Mouse (Mus musculus): ENCODE measurements around the gene Snx3.

Snx3 gene

DNA sequence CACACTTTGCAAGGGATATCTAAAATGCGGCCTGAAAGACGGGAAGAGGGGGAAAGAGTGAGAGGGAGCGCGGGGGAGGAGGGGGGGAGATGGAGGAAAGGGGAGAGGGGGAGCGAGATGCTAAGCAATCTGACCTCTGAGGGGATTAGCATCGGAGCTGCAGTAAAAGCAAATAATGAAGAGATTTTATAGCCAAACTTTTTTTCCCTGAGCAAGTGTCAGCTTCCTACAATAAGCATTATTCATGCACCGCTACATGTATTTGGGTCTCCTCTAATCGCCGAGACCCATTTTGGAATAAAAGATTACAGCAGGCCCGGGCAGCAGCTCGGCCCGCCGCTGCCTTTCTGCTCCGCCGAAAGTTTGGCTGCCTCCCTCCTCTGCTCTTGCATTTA, 76.4 kb downstream of the Snx3 start:
- in situ Hi-C loops (cut with MboI, MseI), result no loop called here

DNA sequence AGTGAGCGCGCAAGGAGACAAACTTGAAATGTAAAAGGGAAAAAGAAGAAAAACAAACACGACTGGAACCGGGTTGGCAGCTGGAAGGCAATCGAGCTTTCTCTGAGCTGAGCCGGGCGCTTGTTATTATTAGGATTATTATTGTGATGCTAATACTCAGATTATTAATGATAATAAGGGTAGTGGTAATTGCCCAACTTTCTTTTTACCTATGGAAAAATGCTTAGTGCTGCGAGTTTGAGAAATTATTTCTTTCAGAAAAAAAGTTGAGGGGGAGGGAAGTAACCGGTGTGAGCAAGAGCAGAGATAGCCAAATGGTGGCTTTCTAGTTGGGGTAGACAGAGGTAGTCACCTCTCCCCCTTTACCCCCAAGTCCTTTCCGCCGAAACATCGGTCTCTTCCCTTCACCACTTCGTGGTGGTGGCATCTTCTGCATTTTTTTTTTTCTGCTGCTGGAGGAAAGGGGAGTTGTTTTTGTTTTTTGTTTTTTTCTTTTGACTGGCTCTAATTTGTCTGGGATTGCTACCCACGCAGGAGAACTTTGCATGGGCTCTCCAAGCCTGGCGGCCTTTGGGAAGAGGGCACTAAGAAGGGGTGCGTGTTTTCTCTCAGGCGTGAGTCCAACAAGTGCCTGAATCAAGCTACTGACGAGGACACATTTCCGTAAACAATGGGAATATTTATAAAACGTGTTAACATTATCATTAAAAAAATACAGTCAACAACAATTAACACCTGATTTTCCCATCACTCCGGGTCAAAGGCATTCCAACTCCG, 77.1 kb downstream of the Snx3 start:
- in situ Hi-C loops (cut with MboI, MseI), result no loop called here

DNA sequence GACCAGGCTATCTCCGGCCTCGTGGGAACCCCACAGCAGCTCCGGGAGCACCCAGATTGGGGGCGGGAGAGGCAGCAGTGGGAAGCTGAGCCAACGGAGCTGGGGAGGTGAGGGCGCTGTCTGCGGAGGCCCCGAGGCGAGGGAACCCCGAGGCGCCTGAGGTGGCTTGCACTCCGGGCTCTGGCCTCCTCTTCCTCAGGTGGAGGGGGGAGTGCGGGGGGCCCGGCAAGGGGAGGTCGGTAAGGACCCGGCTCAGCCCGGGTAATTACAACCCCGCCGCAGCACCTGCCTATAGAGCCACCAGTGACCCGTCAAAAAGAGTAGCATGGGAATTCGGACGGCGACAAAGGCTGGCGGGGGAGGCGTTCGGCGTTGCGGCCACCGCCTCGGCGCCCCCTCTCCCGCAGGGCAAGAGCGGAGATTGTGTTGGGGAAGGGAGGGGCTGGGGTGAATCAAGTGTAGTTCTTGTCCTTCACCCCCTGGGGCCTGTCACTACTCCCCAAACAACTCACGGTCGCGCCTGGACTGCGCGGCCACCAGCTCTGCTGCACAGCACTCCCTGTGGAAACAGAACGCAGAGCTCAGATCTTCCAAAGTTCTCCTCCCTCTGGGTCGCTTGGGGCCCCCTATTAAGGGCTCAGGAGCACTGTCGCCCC, 77.8 kb downstream of the Snx3 start:
- in situ Hi-C loops (cut with MboI, MseI), result no loop called here

DNA sequence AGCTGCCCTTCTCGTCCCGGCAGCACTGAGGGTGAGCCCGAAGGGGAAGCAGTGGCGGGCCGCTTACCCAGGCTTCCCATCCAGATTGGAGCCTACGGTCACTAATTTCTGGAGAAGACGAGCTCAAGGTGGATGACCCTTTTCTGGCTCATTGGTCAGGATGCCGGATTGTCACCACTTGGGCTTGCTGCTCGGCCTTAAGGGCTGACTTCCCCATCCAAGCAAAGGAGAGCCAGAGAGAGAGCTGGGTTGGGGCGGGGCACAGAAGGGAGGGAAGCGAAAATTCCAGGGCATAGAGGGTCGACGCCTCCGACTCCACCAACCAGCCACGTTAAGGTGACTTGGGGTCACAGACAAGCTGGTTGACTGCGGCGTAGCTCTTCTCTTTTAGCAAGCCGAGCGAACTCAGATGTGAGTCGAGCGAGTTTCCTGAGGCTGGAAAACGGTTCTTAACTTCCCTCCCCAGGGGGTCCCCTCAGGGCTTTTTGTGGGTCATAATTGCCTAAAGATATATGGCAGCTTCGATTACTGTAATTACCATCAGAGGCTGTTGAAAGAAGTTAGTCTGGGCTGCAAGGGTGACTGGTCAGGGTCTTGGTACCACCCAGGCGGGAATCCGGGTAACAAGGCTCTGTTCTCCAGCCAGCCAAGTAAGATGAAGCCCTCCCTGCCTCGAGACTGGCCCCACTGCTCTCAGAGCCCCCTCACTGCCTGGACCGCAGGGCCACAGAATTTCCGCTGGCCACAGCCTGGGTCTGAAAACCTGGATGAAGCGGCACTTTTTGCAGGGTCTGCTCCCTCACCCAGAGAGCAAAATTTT, 78.5 kb downstream of the Snx3 start:
- in situ Hi-C loops (cut with MboI, MseI), result no loop called here

GRCm38 (mm10) chr10:42580951-42581277, 79.1 kb downstream of the Snx3 start:
- in situ Hi-C loops (cut with MboI, MseI), result no loop called here

DNA sequence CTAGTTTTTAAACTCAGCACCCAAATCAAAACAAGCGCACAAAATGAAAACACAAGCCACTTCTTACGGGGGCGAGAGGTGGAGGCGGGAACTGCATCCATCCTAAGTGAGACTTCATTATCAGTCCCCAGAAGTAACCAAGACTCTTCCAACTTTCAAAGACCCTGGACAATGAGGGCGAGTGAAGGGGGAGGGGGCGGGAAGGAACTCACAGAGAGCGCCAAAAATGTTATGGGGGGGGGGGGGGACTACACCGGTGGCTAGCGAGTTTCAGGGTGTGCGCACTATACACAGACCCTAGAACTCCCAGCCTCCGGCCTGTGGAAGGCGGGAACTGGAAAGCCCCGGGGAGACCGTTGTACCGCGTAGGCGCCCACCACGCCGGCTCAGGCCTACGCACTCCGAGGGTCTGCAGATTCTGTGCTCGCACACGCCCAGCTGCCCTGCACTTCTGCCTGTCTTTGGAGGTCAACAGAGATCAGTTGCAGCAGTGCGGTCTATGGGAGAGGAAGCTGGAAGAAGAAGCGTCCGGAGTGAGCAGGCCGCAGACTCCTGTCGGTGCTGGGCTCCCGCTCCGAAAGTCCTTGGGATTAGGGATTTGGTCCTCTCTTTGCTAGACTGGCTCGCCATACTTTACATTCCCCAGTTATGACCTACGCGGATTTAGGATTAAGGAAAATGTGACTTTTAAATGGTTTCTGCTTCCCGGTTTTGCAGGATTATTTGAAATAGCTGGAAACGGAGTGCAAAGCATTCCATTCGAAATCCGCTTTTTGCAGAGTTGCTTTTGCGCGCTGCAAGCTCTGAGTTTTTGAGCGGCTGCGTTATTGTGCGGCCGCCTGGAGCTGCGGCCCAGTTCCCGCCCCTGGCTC, 80.1 kb downstream of the Snx3 start:
- in situ Hi-C loops (cut with MboI, MseI), result no loop called here

GRCm38 (mm10) chr10:42582566-42583110, 80.8 kb downstream of the Snx3 start:
- in situ Hi-C loops (cut with MboI, MseI), result no loop called here

- in situ Hi-C loops (cut with MboI, MseI), result no loop called here
Measured at GRCm38 (mm10) chr10:42583157-42583872, 81.5 kb downstream of the Snx3 start, which contains the start of the genes Nr2e1 and Ostm1. TSS of gene Nr2e1 (minus strand) at chr10:42583632. TSS of gene Ostm1 (plus strand) at chr10:42583822.

GRCm38 (mm10) chr10:42583902-42584435, 82.1 kb downstream of the Snx3 start:
- in situ Hi-C loops (cut with MboI, MseI), result no loop called here

DNA sequence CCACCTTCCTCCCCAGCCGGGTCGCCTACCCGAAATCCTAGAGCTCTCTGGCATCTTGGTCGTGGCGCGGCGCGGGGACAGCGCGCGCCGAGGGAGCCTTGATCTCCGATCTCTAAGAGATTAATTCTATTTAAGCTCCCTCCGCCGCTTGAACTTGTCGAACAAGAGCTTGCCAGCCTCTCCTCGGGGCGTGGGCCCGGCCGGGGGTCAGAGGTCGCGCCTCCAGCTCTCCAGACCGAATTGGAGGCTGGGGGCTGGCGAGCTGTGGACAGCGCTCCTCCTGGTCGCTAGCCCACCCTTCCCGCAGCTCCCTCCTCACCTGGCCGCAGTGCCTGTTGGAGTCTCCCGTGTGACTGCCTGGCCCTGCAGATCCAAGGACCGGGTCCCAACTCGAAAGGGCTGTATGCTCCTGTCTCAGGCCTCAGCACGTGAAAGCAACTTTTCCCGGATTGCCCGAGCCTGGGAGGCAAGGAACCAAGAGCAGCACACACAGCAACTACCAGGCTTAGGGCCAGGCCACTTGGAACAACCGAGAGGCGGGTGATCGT, 82.7 kb downstream of the Snx3 start:
- in situ Hi-C loops (cut with MboI, MseI), result no loop called here
